Mouse (Mus musculus): ENCODE measurements around the gene Snx7.

Snx7 gene

GRCm38 (mm10) chr3:117817635-117818034, 51.1 kb downstream of the Snx7 start:
- no peak for DNase-seq (ENCODE audit: low spot score)

- no peak for DNase-seq (ENCODE audit: low spot score)
Observed at GRCm38 (mm10) chr3:117814218-117814617, 54.5 kb downstream of the Snx7 start.

- DNase-seq (ENCODE audit: low spot score), result no peak
Observed at GRCm38 (mm10) chr3:117812135-117812534, 56.6 kb downstream of the Snx7 start.

- DNase-seq (ENCODE audit: low spot score), result no peak
Observed at GRCm38 (mm10) chr3:117805782-117806181, 63.0 kb downstream of the Snx7 start.

GRCm38 (mm10) chr3:117794501-117794900, 74.2 kb downstream of the Snx7 start:
- no peak for DNase-seq (ENCODE audit: low spot score)

GRCm38 (mm10) chr3:117791951-117792350, 76.8 kb downstream of the Snx7 start:
- no peak for DNase-seq (ENCODE audit: low spot score)

- no peak for DNase-seq (ENCODE audit: low spot score)
Observed at GRCm38 (mm10) chr3:117791273-117791672, 77.5 kb downstream of the Snx7 start.

- DNase-seq (ENCODE audit: low spot score), result no peak
Observed at GRCm38 (mm10) chr3:117788800-117789693, 79.7 kb downstream of the Snx7 start.

GRCm38 (mm10) chr3:117787247-117787646, 81.5 kb downstream of the Snx7 start:
- DNase-seq (ENCODE audit: low spot score), result no peak

GRCm38 (mm10) chr3:117752151-117752757, 116.5 kb downstream of the Snx7 start:
- DNase-seq (ENCODE audit: low spot score), result no peak

- DNase-seq (ENCODE audit: low spot score), result no peak
Observed at GRCm38 (mm10) chr3:117751665-117752064, 117.1 kb downstream of the Snx7 start.

GRCm38 (mm10) chr3:117749256-117749655, 119.5 kb downstream of the Snx7 start:
- no peak for DNase-seq (ENCODE audit: low spot score)

GRCm38 (mm10) chr3:117739760-117740159, 129.0 kb downstream of the Snx7 start:
- DNase-seq (ENCODE audit: low spot score), result no peak

- no peak for DNase-seq (ENCODE audit: low spot score)
Observed at GRCm38 (mm10) chr3:117732661-117733060, 136.1 kb downstream of the Snx7 start.
